Mouse (Mus musculus): ENCODE measurements around the gene C530008M17Rik. TPM values are rescaled to one million over a fixed set of nuclear protein-coding genes. Genes with fewer than 3 reads are reported as not detected.
A peak's percentile ranks its signal among the peaks of the same experiment; 100 is the strongest.

The C530008M17Rik gene
- total RNA-seq (2021), result 10 to 100 TPM; 59.4 to 61.7 TPM
- long read RNA-seq, experiment 1, partial matches to known transcripts, result 12 of 26 reads
- long read RNA-seq, experiment 1, other reads (novel, unspliced or antisense), result 13 of 26 reads
- long read RNA-seq, experiment 2, partial matches to known transcripts, result 10 of 29 reads
- long read RNA-seq, experiment 2, other reads (novel, unspliced or antisense), result 19 of 29 reads

- intact Hi-C loops (cut with DNase I), result loop anchor here (2.0 to 5.0 kb wide), 5 partner anchors 46 to 186 kb away; partner anchors contain the start of gene Cep135
- Histone ChIP-seq H3K4me3 (peak within 1 kb of the TSS; percentile 90), H3K27ac (peak within 1 kb of the TSS; percentile 68; the same call in 1 of the 2 replicates)
- no peak for TF ChIP-seq CTCF (IDR thresholded peaks at IDR 0.05)
- DNase-seq (ENCODE audit: extremely low spot score in 1 of 2, low spot score in 2 of 2), result no peak
Observed at GRCm38 (mm10) chr5:76656212-76656611, at the start of gene C530008M17Rik. TSS of gene C530008M17Rik (plus strand) at chr5:76656512.

- no peak overlapping the region for H3K27ac ChIP-seq
- intact Hi-C loops (cut with DNase I), result no loop called here
- H3K4me3 ChIP-seq, result no peak overlapping the region
- TF ChIP-seq CTCF (IDR thresholded peaks at IDR 0.05), result no peak
- no peak for DNase-seq (ENCODE audit: extremely low spot score in 1 of 2, low spot score in 2 of 2)
Observed at GRCm38 (mm10) chr5:76609702-76610370, 46.5 kb upstream of the C530008M17Rik start.

DNA sequence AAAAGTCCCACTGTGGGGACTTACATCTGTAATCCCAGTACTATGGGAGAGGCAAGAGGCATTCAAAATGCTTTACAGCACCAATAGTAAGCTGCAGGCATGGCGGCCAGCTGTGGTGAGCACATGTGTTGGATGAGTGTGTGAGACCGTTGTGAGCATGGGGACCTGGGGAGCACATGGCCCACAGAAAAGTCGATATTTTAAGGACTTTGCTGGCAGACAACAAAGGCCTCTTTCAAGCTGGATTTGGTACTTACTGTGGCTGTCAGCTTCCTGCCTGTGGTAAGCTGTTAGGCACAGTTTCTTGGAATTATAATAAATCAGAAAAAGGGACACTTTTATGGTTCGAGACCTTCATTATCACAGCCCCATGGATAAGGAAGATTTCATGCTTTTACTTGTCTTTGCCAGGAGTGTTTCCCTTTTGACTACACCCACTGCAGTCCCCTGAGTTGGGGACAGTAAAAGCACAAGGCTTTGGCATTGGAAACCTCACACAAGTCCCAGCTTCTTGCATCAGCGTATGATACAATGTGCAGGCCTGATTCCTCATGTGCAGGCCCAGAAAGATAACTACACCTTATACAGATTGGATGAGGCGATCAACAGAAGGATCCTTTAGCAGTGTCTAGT is 43.3 kb upstream of the C530008M17Rik start:
- intact Hi-C loops (cut with DNase I), result no loop called here
- TF ChIP-seq CTCF (IDR thresholded peaks at IDR 0.05), result no peak
- Histone ChIP-seq H3K27ac (no peak overlapping the region), H3K4me3 (no peak overlapping the region)
- no peak for DNase-seq (ENCODE audit: extremely low spot score in 1 of 2, low spot score in 2 of 2)

- TF ChIP-seq CTCF (IDR thresholded peaks at IDR 0.05), result no peak
- Histone ChIP-seq H3K4me3 (no peak overlapping the region), H3K27ac (no peak overlapping the region)
- no peak for DNase-seq (ENCODE audit: extremely low spot score in 1 of 2, low spot score in 2 of 2)
- intact Hi-C loops (cut with DNase I), result no loop called here
Observed at GRCm38 (mm10) chr5:76615276-76615675, 41.0 kb upstream of the C530008M17Rik start.

DNA sequence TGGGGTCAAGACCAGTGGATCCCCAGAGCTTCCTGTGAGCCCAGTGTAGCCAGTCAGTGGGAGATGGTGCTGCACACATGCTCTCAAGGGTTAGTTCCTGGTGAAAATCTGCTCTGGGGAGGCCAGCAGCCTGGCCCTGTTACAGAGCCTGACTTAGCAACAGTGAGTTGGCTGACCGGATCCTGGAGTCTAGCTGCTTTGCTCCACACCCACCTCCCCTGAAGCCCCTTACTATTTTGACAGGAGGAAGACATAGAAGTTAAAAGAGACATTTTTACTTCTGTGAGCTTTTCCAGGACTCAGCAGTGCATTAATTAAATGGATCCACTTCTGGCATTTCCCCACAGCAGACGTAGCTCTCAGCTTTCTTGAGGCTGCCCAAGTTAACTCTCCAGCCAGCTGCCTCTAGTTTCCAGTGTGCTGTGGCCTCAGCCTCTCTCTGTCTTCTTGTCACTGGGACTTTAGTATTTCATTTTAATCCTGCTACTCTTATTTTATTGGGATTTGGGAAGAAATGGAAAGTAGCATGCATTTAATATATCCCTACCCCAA is 40.0 kb upstream of the C530008M17Rik start:
- H3K27ac ChIP-seq, result no peak overlapping the region
- intact Hi-C loops (cut with DNase I), result no loop called here
- no peak for TF ChIP-seq CTCF (IDR thresholded peaks at IDR 0.05)

GRCm38 (mm10) chr5:76618750-76619149 is 37.6 kb upstream of the C530008M17Rik start:
- Histone ChIP-seq H3K27ac (no peak overlapping the region), H3K4me3 (no peak overlapping the region)
- DNase-seq (ENCODE audit: extremely low spot score in 1 of 2, low spot score in 2 of 2), result no peak
- intact Hi-C loops (cut with DNase I), result no loop called here
- no peak for TF ChIP-seq CTCF (IDR thresholded peaks at IDR 0.05)

More for the DNA sequence above, 40.0 kb upstream of the C530008M17Rik start:
- DNase-seq (ENCODE audit: extremely low spot score in 1 of 2, low spot score in 2 of 2), result no peak
- no peak overlapping the region for H3K4me3 ChIP-seq

- no peak overlapping the region for H3K4me3 ChIP-seq
- no peak for DNase-seq (ENCODE audit: extremely low spot score in 1 of 2, low spot score in 2 of 2)
- no peak overlapping the region for H3K27ac ChIP-seq
- intact Hi-C loops (cut with DNase I), result no loop called here
- no peak for TF ChIP-seq CTCF (IDR thresholded peaks at IDR 0.05)
Observed at GRCm38 (mm10) chr5:76623759-76624158, 32.6 kb upstream of the C530008M17Rik start.

GRCm38 (mm10) chr5:76627770-76628169 is 28.5 kb upstream of the C530008M17Rik start:
- TF ChIP-seq CTCF (IDR thresholded peaks at IDR 0.05), result no peak
- no peak for DNase-seq (ENCODE audit: extremely low spot score in 1 of 2, low spot score in 2 of 2)
- intact Hi-C loops (cut with DNase I), result no loop called here
- no peak overlapping the region for H3K4me3 ChIP-seq
- H3K27ac ChIP-seq, result no peak overlapping the region

GRCm38 (mm10) chr5:76634012-76634411 is 22.3 kb upstream of the C530008M17Rik start:
- intact Hi-C loops (cut with DNase I), result no loop called here
- TF ChIP-seq CTCF (IDR thresholded peaks at IDR 0.05), result no peak

GRCm38 (mm10) chr5:76635592-76635991 is 20.7 kb upstream of the C530008M17Rik start:
- no peak overlapping the region for H3K27ac ChIP-seq
- intact Hi-C loops (cut with DNase I), result no loop called here
- DNase-seq (ENCODE audit: extremely low spot score in 1 of 2, low spot score in 2 of 2), result no peak

More at GRCm38 (mm10) chr5:76634012-76634411, 22.3 kb upstream of the C530008M17Rik start:
- H3K27ac ChIP-seq, result no peak overlapping the region
- no peak for DNase-seq (ENCODE audit: extremely low spot score in 1 of 2, low spot score in 2 of 2)
- H3K4me3 ChIP-seq, result no peak overlapping the region

DNA sequence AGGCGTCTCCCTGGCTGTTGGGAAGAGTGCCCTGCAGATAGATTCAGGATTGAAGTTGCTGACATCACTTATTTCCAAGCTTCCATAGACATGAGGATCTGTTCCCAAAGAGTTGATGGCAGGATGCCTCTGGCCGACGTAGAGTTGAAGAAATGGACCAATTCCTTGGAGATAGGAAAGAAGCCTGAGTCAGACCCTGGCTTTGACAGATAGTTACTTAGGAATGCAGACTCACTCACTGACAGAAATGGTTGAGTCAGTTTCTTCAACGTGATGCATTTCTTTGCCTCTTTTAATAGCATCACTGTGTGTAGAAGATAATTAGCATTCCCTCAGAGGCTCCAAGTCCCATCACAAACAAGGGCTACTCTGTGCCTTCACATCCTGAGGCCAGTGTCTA is 14.2 kb upstream of the C530008M17Rik start:
- no peak for TF ChIP-seq CTCF (IDR thresholded peaks at IDR 0.05)
- no peak overlapping the region for H3K27ac ChIP-seq
- DNase-seq (ENCODE audit: extremely low spot score in 1 of 2, low spot score in 2 of 2), result no peak
- intact Hi-C loops (cut with DNase I), result no loop called here
- no peak overlapping the region for H3K4me3 ChIP-seq

More at GRCm38 (mm10) chr5:76635592-76635991, 20.7 kb upstream of the C530008M17Rik start:
- TF ChIP-seq CTCF (IDR thresholded peaks at IDR 0.05), result no peak; the same call in 1 of the 2 replicates
- H3K4me3 ChIP-seq, result no peak overlapping the region

- intact Hi-C loops (cut with DNase I), result no loop called here
- DNase-seq (ENCODE audit: extremely low spot score in 1 of 2, low spot score in 2 of 2), result no peak
- Histone ChIP-seq H3K4me3 (no peak overlapping the region), H3K27ac (no peak overlapping the region)
- no peak for TF ChIP-seq CTCF (IDR thresholded peaks at IDR 0.05)
Observed at GRCm38 (mm10) chr5:76644234-76644633, 12.1 kb upstream of the C530008M17Rik start.
